Mouse (Mus musculus) lung, embryonic 15.5 days (tissue): Measurements from ENCODE around the gene Med13. TPM values are rescaled to one million over a fixed set of nuclear protein-coding genes. Genes with fewer than 3 reads are reported as not detected.

Experiments used
- ATAC-seq: fragments of 200-750 bp; cut with Nextera tagmentation; 2 replicates; pipeline ENCODE4 v1.8.0; 2017; ENCODE audit warnings: moderate number of reproducible peaks, borderline replicate concordance; ENCODE audit not compliant: low FRiP score, low TSS enrichment; ENCODE audit errors: extremely low read depth
- H3K27ac ChIP-seq: fragments of 300-500 bp; sonication (generic); 2 replicates; pipeline ENCODE4 v1.5.1; 2015; ENCODE audit warnings: moderate library complexity, mild to moderate bottlenecking, inconsistent platforms
- H3K27me3 ChIP-seq: fragments of 300-500 bp; sonication (generic); 2 replicates; pipeline ENCODE4 v1.6.1; 2015; ENCODE audit warnings: inconsistent platforms
- H3K36me3 ChIP-seq: fragments of 300-500 bp; sonication (generic); 2 replicates; pipeline ENCODE4 v1.6.1; 2015; ENCODE audit warnings: inconsistent platforms
- H3K4me1 ChIP-seq: fragments of 300-500 bp; sonication (generic); 2 replicates; pipeline ENCODE4 v1.6.1; 2015; ENCODE audit warnings: inconsistent platforms
- H3K4me2 ChIP-seq: fragments of 300-500 bp; sonication (generic); 2 replicates; pipeline ENCODE4 v1.6.1; 2015; ENCODE audit warnings: inconsistent platforms, mild to moderate bottlenecking, moderate library complexity
- H3K4me3 ChIP-seq: fragments of 300-500 bp; sonication (generic); 2 replicates; pipeline ENCODE4 v1.5.1; 2015; ENCODE audit warnings: mild to moderate bottlenecking, inconsistent platforms
- H3K9ac ChIP-seq: fragments of 300-500 bp; sonication (generic); 2 replicates; pipeline ENCODE4 v1.6.1; 2015; ENCODE audit warnings: inconsistent platforms
- H3K9me3 ChIP-seq: fragments of 300-500 bp; sonication (generic); 2 replicates; pipeline ENCODE4 v1.6.1; 2016; ENCODE audit warnings: inconsistent platforms
- WGBS: fragments of 180-500 bp; shearing (Covaris S2); methylation state at CpG from one replicate; pipeline ENCODE4 v1.1.7; 2015; 5-methylcytosine and 5-hydroxymethylcytosine counted together
- polyA plus RNA-seq: library from polyadenylated mRNA; unstranded; fragments of >200 nt; fragmentation: Nextera tagmentation; extraction: Ambion mirVana; gene quantifications from 2 replicates; pipeline ENCODE4 v1.2.1, GENCODE M21; 2015

Med13 gene
- polyA plus RNA-seq: 7.5 and 8.2 TPM in 2 replicates

DNA sequence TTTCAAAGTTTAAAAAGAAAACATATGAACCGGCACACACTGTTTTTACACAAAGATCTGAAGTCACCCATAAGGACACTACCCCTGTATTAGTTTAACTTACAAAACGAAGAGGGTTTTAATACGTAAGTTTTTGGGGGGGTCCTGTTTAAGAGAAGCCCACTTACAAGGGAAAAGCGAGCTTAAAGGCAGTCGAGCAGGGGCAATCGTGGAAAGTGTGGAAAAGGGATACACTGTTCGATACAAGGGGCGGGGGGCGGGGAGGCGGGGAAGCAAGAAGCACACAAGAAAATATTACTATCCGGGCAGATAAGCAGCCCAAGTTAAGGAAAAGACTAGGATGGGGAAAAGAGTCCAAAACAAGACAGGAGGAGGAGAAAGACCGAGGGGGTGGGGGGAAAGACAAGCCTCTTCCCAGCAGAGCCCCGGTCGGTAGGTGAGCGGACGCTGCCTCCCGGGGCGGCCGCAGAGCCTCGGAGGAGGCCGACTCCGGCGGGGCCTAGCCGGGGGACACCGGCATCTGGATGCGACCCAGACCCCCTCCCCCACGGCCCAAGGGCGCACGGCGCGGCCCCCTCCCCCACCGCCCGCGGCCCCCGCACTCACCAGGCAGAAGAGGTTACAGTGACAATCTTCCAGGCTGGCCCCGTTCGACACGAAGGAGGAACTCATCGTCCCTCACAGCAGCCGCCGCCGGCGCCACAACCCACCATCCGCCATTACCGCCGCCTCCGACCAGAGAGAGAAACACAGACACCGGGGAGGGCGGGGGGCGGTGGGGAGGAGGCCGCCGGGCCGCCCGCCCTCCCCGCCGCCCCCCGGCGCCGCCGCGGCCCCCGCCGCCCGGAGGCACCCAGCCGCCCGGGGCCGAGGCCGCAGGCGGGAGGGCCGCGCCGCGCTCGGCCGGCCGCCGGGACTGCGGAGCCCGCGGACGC, at the start of gene Med13:
Gene Med13 (minus strand): TSS at position 749 of the 935 bp plus-strand sequence.
- peaks cover 27% of the 10 kb centered on the region for H3K4me1 ChIP-seq
- H3K4me2 ChIP-seq: peak within 1 kb of the TSS; percentile 73
- WGBS: under 1% methylated on average over 71 of the region's 81 CpGs
- peak within 1 kb of the TSS; percentile 94 for H3K4me3 ChIP-seq
- ATAC-seq: peak; percentile 53
- H3K27me3 ChIP-seq: no peaks in the 10 kb centered on the region
- no peaks in the 10 kb centered on the region for H3K9me3 ChIP-seq
- peak within 1 kb of the TSS; percentile 99 for H3K27ac ChIP-seq
- peaks cover 6% of the 10 kb centered on the region; the same call in 1 of the 2 replicates for H3K36me3 ChIP-seq
- peak within 1 kb of the TSS; percentile 92 for H3K9ac ChIP-seq

- no peak overlapping the region for H3K4me3 ChIP-seq
- ATAC-seq: no peak
- H3K4me2 ChIP-seq: no peak overlapping the region
- H3K27ac ChIP-seq: no peak overlapping the region
- no peaks in the 10 kb centered on the region for H3K27me3 ChIP-seq
- H3K9me3 ChIP-seq: no peaks in the 10 kb centered on the region
- WGBS: 71% methylated on average over 4 of the region's 4 CpGs
- H3K36me3 ChIP-seq: no peaks in the 10 kb centered on the region
- H3K9ac ChIP-seq: no peak overlapping the region
- H3K4me1 ChIP-seq: 0 out of 2 replicates have a peak, but pooled peaks cover 3% of the 10 kb centered on the region
These were observed 47.2 kb upstream of the Med13 start for GRCm38 (mm10) chr11:86404590-86404989.

GRCm38 (mm10) chr11:86403845-86404244, 46.4 kb upstream of the Med13 start:
- H3K4me1 ChIP-seq: 0 out of 2 replicates have a peak, but pooled peaks cover 3% of the 10 kb centered on the region
- no peak overlapping the region for H3K4me3 ChIP-seq
- H3K27me3 ChIP-seq: no peaks in the 10 kb centered on the region
- 91% methylated on average over 2 of the region's 2 CpGs for WGBS
- H3K9me3 ChIP-seq: no peaks in the 10 kb centered on the region
- H3K9ac ChIP-seq: no peak overlapping the region
- no peak for ATAC-seq
- no peak overlapping the region for H3K4me2 ChIP-seq
- no peaks in the 10 kb centered on the region for H3K36me3 ChIP-seq
- no peak overlapping the region for H3K27ac ChIP-seq

DNA sequence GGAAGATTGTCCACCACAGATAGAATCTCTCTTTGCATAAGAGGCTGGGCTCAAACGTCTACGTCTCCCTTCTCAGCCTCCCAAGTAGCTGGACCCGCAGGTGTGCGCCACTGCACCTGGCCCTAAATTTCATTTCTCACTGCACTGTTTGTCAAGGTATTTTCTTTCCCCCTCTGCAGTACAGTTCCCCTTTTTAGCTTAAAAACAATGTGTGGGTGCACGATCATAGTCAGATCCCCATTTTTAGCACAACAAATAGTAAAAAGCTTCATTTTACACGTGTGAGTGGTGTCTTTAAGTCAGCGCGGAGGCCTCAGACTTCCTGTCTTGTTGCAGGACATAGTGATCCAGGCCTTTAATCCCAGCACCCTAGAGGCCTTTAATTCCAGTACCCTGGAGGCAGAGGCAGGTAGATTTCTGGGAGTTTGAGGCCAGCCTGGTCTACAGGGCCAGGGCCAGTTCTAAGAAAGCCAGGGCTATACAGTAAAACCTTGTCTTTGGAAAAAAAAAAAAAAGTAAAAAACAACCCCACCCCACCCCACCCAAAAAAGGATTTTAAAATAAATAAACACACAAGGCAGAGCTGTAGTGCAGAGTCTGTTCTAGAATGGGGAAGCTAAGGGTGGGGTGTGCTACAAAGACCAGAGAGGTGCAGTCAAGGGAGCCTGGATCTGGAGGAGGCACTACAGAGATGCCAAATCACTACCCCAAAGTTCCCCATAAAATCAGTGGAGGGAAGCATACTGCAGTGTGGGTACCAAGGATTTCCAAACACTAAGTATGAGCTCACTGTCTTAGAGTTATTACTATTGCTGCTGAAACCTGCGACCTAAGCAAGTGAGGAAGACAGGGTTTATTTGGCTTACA, 42.1 kb upstream of the Med13 start:
- Histone ChIP-seq H3K9me3 (no peaks in the 10 kb centered on the region), H3K27me3 (no peaks in the 10 kb centered on the region), H3K4me2 (no peak overlapping the region), H3K4me3 (no peak overlapping the region), H3K4me1 (peaks cover 9% of the 10 kb centered on the region), H3K36me3 (no peaks in the 10 kb centered on the region), H3K9ac (no peak overlapping the region), H3K27ac (no peak overlapping the region)
- 84% methylated on average over 9 of the region's 9 CpGs for WGBS
- ATAC-seq: no peak

- WGBS: 51% methylated on average over 5 of the region's 5 CpGs
- H3K9ac ChIP-seq: no peak overlapping the region
- no peaks in the 10 kb centered on the region for H3K27me3 ChIP-seq
- H3K36me3 ChIP-seq: no peaks in the 10 kb centered on the region
- H3K4me1 ChIP-seq: peaks cover 6% of the 10 kb centered on the region
- no peak overlapping the region for H3K4me2 ChIP-seq
- no peak overlapping the region for H3K4me3 ChIP-seq
- no peaks in the 10 kb centered on the region for H3K9me3 ChIP-seq
- H3K27ac ChIP-seq: no peak overlapping the region
- ATAC-seq: no peak
These were observed 39.7 kb upstream of the Med13 start for GRCm38 (mm10) chr11:86396950-86397594.

GRCm38 (mm10) chr11:86396518-86396917, 39.1 kb upstream of the Med13 start:
- Histone ChIP-seq H3K4me2 (no peak overlapping the region), H3K9ac (no peak overlapping the region), H3K27me3 (no peaks in the 10 kb centered on the region), H3K4me1 (peaks cover 6% of the 10 kb centered on the region), H3K4me3 (no peak overlapping the region), H3K27ac (no peak overlapping the region), H3K9me3 (no peaks in the 10 kb centered on the region), H3K36me3 (no peaks in the 10 kb centered on the region)
- 37% methylated on average over 2 of the region's 2 CpGs for WGBS
- no peak for ATAC-seq

GRCm38 (mm10) chr11:86395513-86396125, 38.2 kb upstream of the Med13 start:
- no peak overlapping the region; the same call in 1 of the 2 replicates for H3K9ac ChIP-seq
- no peak overlapping the region for H3K27ac ChIP-seq
- H3K9me3 ChIP-seq: no peaks in the 10 kb centered on the region
- WGBS: 5% methylated on average over 9 of the region's 9 CpGs
- H3K4me1 ChIP-seq: peaks cover 6% of the 10 kb centered on the region
- H3K4me2 ChIP-seq: peak overlapping the region; percentile 26; the same call in 1 of the 2 replicates
- no peak; the same call in 1 of the 2 replicates for ATAC-seq
- H3K27me3 ChIP-seq: no peaks in the 10 kb centered on the region
- no peaks in the 10 kb centered on the region for H3K36me3 ChIP-seq
- H3K4me3 ChIP-seq: no peak overlapping the region

GRCm38 (mm10) chr11:86395100-86395499, 37.7 kb upstream of the Med13 start:
- ATAC-seq: no peak
- H3K27ac ChIP-seq: no peak overlapping the region
- no peak overlapping the region for H3K9ac ChIP-seq
- no peaks in the 10 kb centered on the region for H3K36me3 ChIP-seq
- H3K27me3 ChIP-seq: no peaks in the 10 kb centered on the region
- no peak overlapping the region for H3K4me3 ChIP-seq
- H3K4me2 ChIP-seq: no peak overlapping the region
- peaks cover 6% of the 10 kb centered on the region for H3K4me1 ChIP-seq
- no peaks in the 10 kb centered on the region for H3K9me3 ChIP-seq
- WGBS: 85% methylated on average over 4 of the region's 4 CpGs

DNA sequence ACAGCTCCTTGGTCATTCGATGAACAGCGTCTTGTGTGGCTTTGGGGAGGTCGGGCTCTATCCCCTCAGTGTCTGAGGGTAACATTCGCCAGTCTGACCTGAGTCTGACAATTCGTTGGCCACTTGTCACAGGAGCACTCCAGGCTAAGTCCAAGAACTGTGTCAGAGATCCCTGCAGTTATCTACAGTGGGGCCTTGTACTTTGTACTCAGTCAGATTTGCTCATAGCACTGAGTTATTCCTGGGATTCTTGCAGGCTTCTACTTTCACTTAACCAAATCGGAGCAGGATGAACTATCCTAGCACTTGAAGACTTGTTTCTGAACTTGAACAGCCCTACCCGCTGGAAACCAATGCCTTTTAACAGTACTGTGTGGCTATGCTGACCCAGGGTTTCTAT, 34.3 kb upstream of the Med13 start:
- no peak overlapping the region for H3K4me3 ChIP-seq
- WGBS: 83% methylated on average over 7 of the region's 7 CpGs
- ATAC-seq: no peak
- H3K4me1 ChIP-seq: peaks cover 9% of the 10 kb centered on the region
- H3K9me3 ChIP-seq: no peaks in the 10 kb centered on the region
- H3K9ac ChIP-seq: no peak overlapping the region
- no peak overlapping the region for H3K27ac ChIP-seq
- no peak overlapping the region for H3K4me2 ChIP-seq
- no peaks in the 10 kb centered on the region for H3K27me3 ChIP-seq
- H3K36me3 ChIP-seq: no peaks in the 10 kb centered on the region

GRCm38 (mm10) chr11:86390308-86390707, 32.9 kb upstream of the Med13 start:
- Histone ChIP-seq H3K9me3 (no peaks in the 10 kb centered on the region), H3K4me3 (no peak overlapping the region), H3K4me2 (no peak overlapping the region), H3K27ac (no peak overlapping the region), H3K27me3 (no peaks in the 10 kb centered on the region), H3K4me1 (0 out of 2 replicates have a peak, but pooled peaks cover 2% of the 10 kb centered on the region), H3K36me3 (no peaks in the 10 kb centered on the region), H3K9ac (no peak overlapping the region)
- 63% methylated on average over 1 of the region's 1 CpGs for WGBS
- ATAC-seq: no peak

- Histone ChIP-seq H3K4me3 (no peak overlapping the region), H3K4me1 (0 out of 2 replicates have a peak, but pooled peaks cover 2% of the 10 kb centered on the region), H3K9ac (no peak overlapping the region), H3K27me3 (no peaks in the 10 kb centered on the region), H3K27ac (no peak overlapping the region), H3K9me3 (no peaks in the 10 kb centered on the region), H3K4me2 (no peak overlapping the region), H3K36me3 (no peaks in the 10 kb centered on the region)
- 70% methylated on average over 4 of the region's 4 CpGs for WGBS
- no peak for ATAC-seq
These were observed 32.1 kb upstream of the Med13 start for GRCm38 (mm10) chr11:86389506-86389905.
